Comparison of ENCODE assay signal across 8 mouse cellular contexts in the genomic region with DNA sequence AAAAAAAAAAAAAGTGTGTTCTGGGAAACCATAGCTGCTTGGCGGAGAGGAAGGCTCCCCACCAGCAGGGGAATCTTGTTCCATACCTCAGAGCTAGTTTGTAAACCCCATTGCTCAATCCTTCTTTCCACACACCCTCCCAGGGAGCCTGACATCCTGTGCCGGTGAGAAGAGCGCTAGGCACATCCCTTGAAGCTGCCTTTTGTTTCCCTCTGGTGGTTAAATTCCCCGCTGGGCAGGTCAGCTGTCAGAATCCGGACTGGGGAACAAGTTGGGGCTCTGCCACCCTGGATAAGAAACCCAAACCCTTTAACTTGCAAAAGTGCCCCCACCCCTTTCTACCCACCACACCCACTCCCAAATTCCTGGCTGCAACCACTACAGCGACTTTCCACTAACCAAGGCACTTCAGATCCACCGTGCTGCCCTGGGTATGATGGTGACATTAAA. TPM values are rescaled to one million over a fixed set of nuclear protein-coding genes. Genes with fewer than 3 reads are reported as not detected.
DNase-seq lines count a peak whose midpoint lies in the region; ATAC-seq and TF ChIP-seq lines count a peak whose summit lies in the region.

No protein-coding gene starts in this region.

- 7% methylated on average over 7 of the region's 7 CpGs for WGBS in heart, postnatal 0 days
- 4% methylated on average over 7 of the region's 7 CpGs for WGBS in neural tube, embryonic 11.5 days

- no peaks in the 10 kb centered on the region for H3K27me3 ChIP-seq in heart, postnatal 0 days (ENCODE audit: control insufficient read depth, insufficient read depth, low read length)
- no peaks in the 10 kb centered on the region for H3K27me3 ChIP-seq in neural tube, embryonic 11.5 days (ENCODE audit: control insufficient read depth, insufficient read depth, low read length)

- no peak overlapping the region for H3K9ac ChIP-seq in heart, postnatal 0 days (replicated peaks; ENCODE audit: low read depth, low read length)
- H3K9ac ChIP-seq in neural tube, embryonic 11.5 days (ENCODE audit: low read length) = no peak overlapping the region

- peaks cover 14% of the 10 kb centered on the region; the same call in 1 of the 2 replicates for H3K4me1 ChIP-seq in heart, postnatal 0 days (ENCODE audit: control insufficient read depth, insufficient read depth)
- H3K4me1 ChIP-seq in neural tube, embryonic 11.5 days (ENCODE audit: control insufficient read depth, insufficient read depth, low read length) = peaks cover 10% of the 10 kb centered on the region

- H3K4me3 ChIP-seq in layer of hippocampus, adult 2 months = no peak overlapping the region
- peak overlapping the region; percentile 18; the same call in 1 of the 2 replicates for H3K4me3 ChIP-seq in heart, postnatal 0 days (ENCODE audit: low read depth, low read length)
- H3K4me3 ChIP-seq in neural tube, embryonic 11.5 days (ENCODE audit: low read depth, low read length) = no peak overlapping the region

- H3K27ac ChIP-seq in layer of hippocampus, adult 2 months = no peak overlapping the region
- peak overlapping the region; percentile 79; the same call in 1 of the 2 replicates for H3K27ac ChIP-seq in heart, postnatal 0 days (ENCODE audit: low read depth)
- no peak overlapping the region for H3K27ac ChIP-seq in neural tube, embryonic 11.5 days (ENCODE audit: low read depth, low read length)

- TF ChIP-seq CTCF in layer of hippocampus, adult 2 months (conservative IDR thresholded peaks at IDR 0.05) = 0 out of 2 replicates have a peak, but pooled peaks have one; percentile 16
- TF ChIP-seq CTCF in heart, postnatal 0 days (IDR thresholded peaks at IDR 0.05; ENCODE audit: low read depth) = no peak; the same call in 1 of the 2 replicates

- H3K4me2 ChIP-seq in heart, postnatal 0 days (ENCODE audit: low read depth, low read length) = peak overlapping the region; percentile 61
- H3K4me2 ChIP-seq in neural tube, embryonic 11.5 days (ENCODE audit: low read depth) = peak overlapping the region; percentile 30

- no peak for TF ChIP-seq EP300 in heart, postnatal 0 days (IDR thresholded peaks at IDR 0.05; ENCODE audit: low read depth)

- no peak for ATAC-seq in heart, postnatal 0 days (ENCODE audit: insufficient read depth, low read depth)
- ATAC-seq in neural tube, embryonic 11.5 days (ENCODE audit: insufficient read depth, low FRiP score, low TSS enrichment) = no peak; the same call in 1 of the 2 replicates

- no peak for DNase-seq in layer of hippocampus, adult 2 months (ENCODE audit: low spot score in 2 of 2)
- DNase-seq in layer of hippocampus, adult 18-20 months (ENCODE audit: low spot score in 2 of 2) = no peak
- peak; percentile 52 for DNase-seq in embryo, embryonic 10.5 days (ENCODE audit: low spot score)
- DNase-seq in heart, postnatal 0 days (ENCODE audit: low spot score) = peak; percentile 39
- peak; percentile 52 for DNase-seq in liver
- peak; percentile 20 for DNase-seq in neural tube, embryonic 11.5 days (ENCODE audit: low spot score)
- no peak for DNase-seq in right cerebral cortex, adult 2 months (ENCODE audit: low spot score in 2 of 2)
- DNase-seq in frontal cortex, postnatal 14 days (ENCODE audit: low spot score in 2 of 2) = no peak

- no peaks in the 10 kb centered on the region for H3K36me3 ChIP-seq in heart, postnatal 0 days (replicated peaks; ENCODE audit: control insufficient read depth, insufficient read depth, low read length)
- no peaks in the 10 kb centered on the region; the same call in 1 of the 2 replicates for H3K36me3 ChIP-seq in neural tube, embryonic 11.5 days (ENCODE audit: control insufficient read depth, insufficient read depth, low read length)

- no peaks in the 10 kb centered on the region for H3K9me3 ChIP-seq in heart, postnatal 0 days (replicated peaks; ENCODE audit: control insufficient read depth, low read length)
- no peaks in the 10 kb centered on the region for H3K9me3 ChIP-seq in neural tube, embryonic 11.5 days (ENCODE audit: control insufficient read depth, low read length)

RNA-seq across cellular contexts. Expression of a gene that starts 2.2 kb away (rescaled TPM):
- total RNA-seq in layer of hippocampus, adult 2 months (2021) = 10 to 100 TPM in 1 of 2 experiments, 1 to 10 TPM in 1; 9.6 to 13.9 TPM
- total RNA-seq in layer of hippocampus, adult 18-20 months (2021) = 10 to 100 TPM in 1 of 2 experiments, 1 to 10 TPM in 1; 8.0 to 11.4 TPM
- total RNA-seq in heart, postnatal 0 days (2014; rRNA removed; ENCODE audit: low replicate concordance) = 148 and 324 TPM in 2 replicates
- 202 and 230 TPM in 2 replicates for polyA plus RNA-seq in heart, postnatal 0 days (2015; fragmentation: Nextera tagmentation; extraction: Ambion mirVana)
- polyA plus RNA-seq in neural tube, embryonic 11.5 days (2014; fragmentation: Nextera tagmentation; extraction: Ambion mirVana) = 20.1 and 21.0 TPM in 2 replicates

RNA-seq across cellular contexts. Expression of a gene that starts 9.4 kb away (rescaled TPM):
- not detected for total RNA-seq in layer of hippocampus, adult 2 months (2021)
- total RNA-seq in layer of hippocampus, adult 18-20 months (2021) = not detected
- total RNA-seq in heart, postnatal 0 days (2014; rRNA removed; ENCODE audit: low replicate concordance) = not detected in 2 replicates
- polyA plus RNA-seq in heart, postnatal 0 days (2015; fragmentation: Nextera tagmentation; extraction: Ambion mirVana) = 0.30 and 0.74 TPM in 2 replicates
- not detected in 2 replicates for polyA plus RNA-seq in neural tube, embryonic 11.5 days (2014; fragmentation: Nextera tagmentation; extraction: Ambion mirVana)

RNA-seq across cellular contexts. Expression of a gene that starts 20.6 kb away (rescaled TPM):
- not detected for total RNA-seq in layer of hippocampus, adult 2 months (2021)
- total RNA-seq in layer of hippocampus, adult 18-20 months (2021) = not detected
- total RNA-seq in heart, postnatal 0 days (2014; rRNA removed; ENCODE audit: low replicate concordance) = not detected in 2 replicates
- polyA plus RNA-seq in heart, postnatal 0 days (2015; fragmentation: Nextera tagmentation; extraction: Ambion mirVana) = not detected in 2 replicates
- polyA plus RNA-seq in neural tube, embryonic 11.5 days (2014; fragmentation: Nextera tagmentation; extraction: Ambion mirVana) = not detected in 2 replicates

RNA-seq across cellular contexts. Expression of a gene that starts 41.3 kb away (rescaled TPM):
- total RNA-seq in layer of hippocampus, adult 2 months (2021) = 1 to 10 TPM; 1.9 to 2.9 TPM
- 1 to 10 TPM; 1.1 to 1.7 TPM for total RNA-seq in layer of hippocampus, adult 18-20 months (2021)
- total RNA-seq in heart, postnatal 0 days (2014; rRNA removed; ENCODE audit: low replicate concordance) = 1.4 and 23.1 TPM in 2 replicates
- polyA plus RNA-seq in heart, postnatal 0 days (2015; fragmentation: Nextera tagmentation; extraction: Ambion mirVana) = 4.1 and 6.6 TPM in 2 replicates
- polyA plus RNA-seq in neural tube, embryonic 11.5 days (2014; fragmentation: Nextera tagmentation; extraction: Ambion mirVana) = 8.3 and 12.5 TPM in 2 replicates

RNA-seq across cellular contexts. Expression of a gene that starts 52.5 kb away (rescaled TPM):
- 10 to 100 TPM; 13.0 to 16.3 TPM for total RNA-seq in layer of hippocampus, adult 2 months (2021)
- 10 to 100 TPM; 11.0 to 12.9 TPM for total RNA-seq in layer of hippocampus, adult 18-20 months (2021)
- 172 and 232 TPM in 2 replicates for total RNA-seq in heart, postnatal 0 days (2014; rRNA removed; ENCODE audit: low replicate concordance)
- polyA plus RNA-seq in heart, postnatal 0 days (2015; fragmentation: Nextera tagmentation; extraction: Ambion mirVana) = 516 and 534 TPM in 2 replicates
- polyA plus RNA-seq in neural tube, embryonic 11.5 days (2014; fragmentation: Nextera tagmentation; extraction: Ambion mirVana) = 383 and 395 TPM in 2 replicates

Comparison
In these comparisons a context has a peak if more than half of its experiments do, and no peak if none do; other contexts are left out.
1. DNase-seq: peak in embryo, embryonic 10.5 days (single experiment), heart, postnatal 0 days (single experiment), liver (single experiment) and neural tube, embryonic 11.5 days (single experiment); none in layer of hippocampus, adult 2 months (0 of 2), layer of hippocampus, adult 18-20 months (0 of 2), right cerebral cortex, adult 2 months (0 of 2) and frontal cortex, postnatal 14 days (0 of 2).